Mouse (Mus musculus) CH12.LX (cell line): Measurements from ENCODE around the gene Smim6.

ENCODE experiments used
- BHLHE40 ChIP-seq: IDR thresholded peaks from 2 replicates; pipeline ENCODE4 v1.6.1; 2011; ENCODE audit warnings: mild to moderate bottlenecking, low read depth, low read length, improper control_type of control experiment
- CHD1 ChIP-seq: IDR thresholded peaks from 2 replicates; pipeline ENCODE4 v1.6.1; 2012; ENCODE audit warnings: low read depth, low read length, improper control_type of control experiment, inconsistent platforms
- CHD2 ChIP-seq: IDR thresholded peaks from 2 replicates; pipeline ENCODE4 v1.6.1; 2011; ENCODE audit warnings: low read length, improper control_type of control experiment
- CTCF ChIP-seq, 2 experiments: IDR thresholded peaks in 1 of 2; conservative IDR thresholded peaks in 1 of 2; 2 replicates each; pipeline ENCODE4 v1.5.1; 2011 to 2012; ENCODE audit warnings: low read depth in 2 of 2, low read length in 2 of 2, improper control_type of control experiment in 1 of 2, inconsistent platforms in 1 of 2, mild to moderate bottlenecking in 1 of 2, moderate library complexity in 1 of 2
- MAX ChIP-seq: IDR thresholded peaks from 2 replicates; pipeline ENCODE4 v1.6.1; 2011; ENCODE audit warnings: low read length, improper control_type of control experiment

DNA sequence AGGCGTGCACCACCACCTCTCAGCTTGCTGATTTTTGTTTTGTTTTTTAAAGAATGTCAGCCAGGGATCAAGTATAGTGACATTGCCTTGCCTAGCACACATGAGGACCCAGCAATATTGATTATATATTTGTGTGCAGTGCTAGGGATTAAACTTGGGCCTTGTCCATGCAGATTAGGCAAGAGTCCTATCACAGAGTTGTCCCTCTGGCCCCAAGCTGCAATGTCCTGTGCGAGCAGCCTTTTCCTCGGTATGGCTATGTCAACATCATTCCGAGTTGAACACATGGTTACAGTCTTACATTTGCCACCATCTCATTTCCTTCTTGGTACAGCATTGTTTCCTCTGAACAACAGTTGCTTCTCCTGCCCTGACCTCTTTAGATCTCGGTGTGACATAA is 7.3 kb downstream of the Smim6 start:
- TF ChIP-seq CTCF (conservative IDR thresholded peaks at IDR 0.05 in 1 of 2, IDR thresholded peaks at IDR 0.05 in 1 of 2; ENCODE audit: low read depth in 2 of 2, low read length in 2 of 2), result no peak
- TF ChIP-seq CHD1, result no peak
- TF ChIP-seq CHD2, result no peak
- no peak for TF ChIP-seq MAX
- no peak for TF ChIP-seq BHLHE40
